Mouse (Mus musculus) spleen, embryonic (tissue): ENCODE data around the gene Wapl.

Experiments used
- CTCF ChIA-PET: fragments of 350-600 bp; sonication (Branson Sonifier 250); formaldehyde crosslinking; loops from one replicate; lab custom pipeline; 2022; lab: Charles Lee

Gene Wapl

GRCm38 (mm10) chr14:34693970-34694369 lies 20.2 kb downstream of the Wapl start:
- CTCF ChIA-PET: no interaction called here

DNA sequence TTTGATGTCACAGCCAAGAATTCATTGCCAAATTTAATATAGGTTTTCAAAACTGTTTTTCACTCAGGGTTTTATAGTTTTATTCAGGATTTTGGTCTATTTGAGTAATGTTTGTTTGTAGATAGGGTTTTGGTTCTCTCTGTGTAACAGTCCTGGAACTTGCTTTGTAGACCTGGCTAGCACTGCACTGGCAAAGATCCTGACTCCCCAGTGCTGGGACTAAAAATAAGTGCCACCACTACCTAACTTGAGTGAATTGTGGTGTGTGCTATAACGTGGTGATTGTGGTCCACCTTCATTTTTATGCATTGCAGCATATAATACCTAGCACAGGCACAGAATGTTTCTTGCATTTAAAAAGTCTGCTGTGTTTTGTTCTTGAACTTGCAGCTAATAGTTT lies 23.6 kb downstream of the Wapl start:
- CTCF ChIA-PET: no interaction called here

DNA sequence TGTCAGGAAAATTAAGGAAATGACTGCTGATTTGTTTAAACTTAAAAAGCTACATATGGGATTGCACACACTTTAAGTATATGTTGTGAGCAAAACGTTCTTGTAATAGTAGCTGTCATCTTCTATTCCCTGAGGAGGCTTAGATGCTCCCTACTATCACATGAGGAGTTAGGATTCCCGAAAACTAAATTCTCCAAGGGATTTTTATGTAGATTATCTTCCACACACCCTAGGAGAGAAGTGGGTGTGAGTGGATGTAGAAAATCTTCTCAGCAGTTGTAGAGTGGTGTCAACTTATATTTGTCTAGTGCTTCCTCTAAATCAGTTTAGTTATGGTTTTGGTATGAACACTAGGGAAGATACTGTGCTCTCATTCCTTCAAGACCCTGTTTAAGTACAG lies 36.5 kb downstream of the Wapl start:
- CTCF ChIA-PET: no interaction called here

- CTCF ChIA-PET: no interaction called here
Measured at GRCm38 (mm10) chr14:34712027-34712426, 38.3 kb downstream of the Wapl start.

DNA sequence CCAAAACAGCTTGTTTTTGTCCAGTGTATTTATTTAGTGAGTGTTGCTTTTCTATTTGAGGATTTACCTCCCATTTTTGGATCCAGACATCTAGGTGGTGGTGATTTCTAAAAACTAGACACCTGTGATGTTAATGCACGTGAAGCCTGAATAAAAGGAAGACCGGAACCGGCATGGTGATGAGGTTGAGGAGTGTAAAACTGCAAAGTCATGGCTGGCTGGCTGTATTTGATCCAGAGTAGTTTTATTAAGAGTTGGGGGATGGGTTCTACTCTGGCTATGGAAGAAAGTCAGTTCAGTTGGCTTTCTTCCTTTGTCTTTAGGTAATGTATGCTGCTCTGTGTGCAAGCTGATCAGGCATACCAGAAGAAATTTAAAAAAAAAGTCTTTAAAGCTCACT lies 39.1 kb downstream of the Wapl start:
- CTCF ChIA-PET: no interaction called here

- CTCF ChIA-PET: no interaction called here
Measured at GRCm38 (mm10) chr14:34718150-34718549, 44.4 kb downstream of the Wapl start.

DNA sequence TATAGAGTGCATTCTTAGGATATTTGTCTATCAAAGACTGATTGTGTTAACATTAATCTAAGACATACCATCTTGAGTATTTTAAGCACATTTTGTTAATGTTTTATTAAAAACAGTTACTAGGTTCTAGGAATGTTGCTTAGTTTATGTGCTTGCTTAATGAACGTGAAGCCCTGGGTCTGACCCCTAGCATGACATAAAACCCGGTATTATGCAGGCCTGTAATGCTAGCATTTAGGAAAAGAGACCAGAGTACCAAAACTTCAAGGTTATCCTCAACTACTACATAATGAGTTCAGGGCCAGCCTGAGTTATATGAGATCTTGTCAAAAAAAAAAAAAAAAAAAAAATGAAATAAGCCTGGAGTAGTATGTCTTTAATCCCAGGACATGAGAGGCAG lies 54.0 kb downstream of the Wapl start:
- CTCF ChIA-PET: no interaction called here

DNA sequence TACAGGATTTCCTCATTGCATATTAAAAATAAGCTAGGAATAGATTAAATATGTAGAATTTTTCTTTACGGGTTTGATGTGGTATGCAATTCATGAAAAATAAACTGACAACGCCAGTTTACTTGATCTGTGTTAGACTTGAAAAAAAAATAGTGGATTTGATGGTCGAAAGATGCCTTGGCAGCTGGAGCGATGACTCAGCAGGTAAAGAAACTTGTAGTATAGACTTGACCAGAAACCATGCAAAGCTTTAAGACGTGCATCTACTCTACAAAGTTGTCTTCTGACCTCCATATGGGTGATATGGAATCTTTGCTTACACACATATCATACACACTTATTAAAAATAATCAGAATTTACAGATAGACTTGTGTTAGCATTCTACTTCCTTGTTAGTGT lies 61.7 kb downstream of the Wapl start:
- CTCF ChIA-PET: interaction anchor here (0.6 kb wide), 1 partner anchor 658 kb away, joined by 3 read pairs; no protein-coding TSS in a partner anchor

- CTCF ChIA-PET: no interaction called here
Measured at GRCm38 (mm10) chr14:34745401-34745800, 71.7 kb downstream of the Wapl start.

GRCm38 (mm10) chr14:34755731-34756130 lies 82.0 kb downstream of the Wapl start:
- CTCF ChIA-PET: interaction anchor here (1.2 kb wide), 1 partner anchor 491 kb away, joined by 3 read pairs; no protein-coding TSS in a partner anchor

- CTCF ChIA-PET: interaction anchor here (0.6 kb wide), 1 partner anchor 123 kb away, joined by 3 read pairs; no protein-coding TSS in a partner anchor
Measured at GRCm38 (mm10) chr14:34759938-34760337, 86.2 kb downstream of the Wapl start.

- CTCF ChIA-PET: interaction anchor here (0.7 kb wide), 1 partner anchor 76 kb away, joined by 4 read pairs; no protein-coding TSS in a partner anchor
Measured at GRCm38 (mm10) chr14:34761082-34761959, 87.6 kb downstream of the Wapl start.

GRCm38 (mm10) chr14:34762682-34763081 lies 89.0 kb downstream of the Wapl start:
- CTCF ChIA-PET: no interaction called here

GRCm38 (mm10) chr14:34763771-34764539 lies 90.2 kb downstream of the Wapl start:
- CTCF ChIA-PET: interaction anchor here (0.6 kb wide), 1 partner anchor 89 kb away, joined by 4 read pairs; no protein-coding TSS in a partner anchor

DNA sequence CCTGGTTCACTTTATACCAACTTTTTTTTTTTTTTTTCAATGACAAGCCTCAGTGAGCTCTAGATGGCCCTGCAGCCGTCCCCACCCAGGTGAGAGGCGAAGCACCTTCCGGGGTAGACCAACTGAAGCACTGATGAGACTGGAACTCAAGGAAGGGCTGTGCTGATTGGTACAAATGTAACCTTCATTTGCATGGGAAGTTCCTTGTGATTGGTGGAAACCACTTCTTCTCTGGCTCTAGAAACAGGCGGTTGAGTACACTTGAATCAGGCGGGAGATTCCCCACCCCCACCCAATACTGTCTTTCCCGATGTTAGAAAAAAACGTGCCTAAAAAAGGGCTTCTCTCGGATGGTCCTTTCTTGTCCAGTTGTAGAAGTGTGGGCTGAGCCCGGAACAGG lies 91.2 kb downstream of the Wapl start:
- CTCF ChIA-PET: no interaction called here

- CTCF ChIA-PET: no interaction called here
Measured at GRCm38 (mm10) chr14:34765380-34765779, 91.7 kb downstream of the Wapl start.

- CTCF ChIA-PET: no interaction called here
Measured at GRCm38 (mm10) chr14:34766181-34766580, 92.5 kb downstream of the Wapl start.

GRCm38 (mm10) chr14:34768373-34768772 lies 94.6 kb downstream of the Wapl start:
- CTCF ChIA-PET: interaction anchor here (0.8 kb wide), 1 partner anchor 147 kb away, joined by 3 read pairs; no protein-coding TSS in a partner anchor

- CTCF ChIA-PET: interaction anchor here (0.8 kb wide), 1 partner anchor 148 kb away, joined by 3 read pairs; no protein-coding TSS in a partner anchor
Measured at GRCm38 (mm10) chr14:34769021-34769566, 95.4 kb downstream of the Wapl start.

GRCm38 (mm10) chr14:34769567-34770158 lies 95.9 kb downstream of the Wapl start:
- CTCF ChIA-PET: no interaction called here

DNA sequence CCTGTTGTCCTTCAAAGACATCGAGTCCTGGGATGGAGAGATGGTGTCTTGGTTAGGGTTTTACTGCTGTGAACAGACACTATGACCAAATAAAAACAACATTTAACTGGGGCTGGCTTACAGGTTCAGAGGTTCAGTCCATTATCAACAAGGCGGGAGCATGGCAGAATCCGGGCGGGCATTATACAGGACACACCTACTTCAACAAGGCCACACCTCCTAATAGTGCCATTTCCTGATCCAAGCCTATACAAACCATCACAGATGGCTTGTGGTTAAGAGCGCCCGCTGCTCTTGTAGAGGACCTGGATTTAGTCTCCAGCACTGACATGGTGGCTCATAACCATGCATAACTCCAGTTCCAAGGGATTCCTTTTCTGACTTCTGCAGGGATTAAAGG lies 96.7 kb downstream of the Wapl start:
- CTCF ChIA-PET: no interaction called here
